Mouse (Mus musculus): ENCODE measurements at regions not wholly inside any gene's neighbourhood (a gene's known extent, or its start where the extent isn't known, plus 50 kb on each side); places are given as distances from the start of the nearest gene placed in this dataset.

GRCm38 (mm10) chr12:112376701-112377100 is 112.5 kb upstream of the A530016L24Rik start:
- peak in 1 of 2 experiments; percentile 25 for DNase-seq (ENCODE audit: low spot score in 2 of 2)

GRCm38 (mm10) chr12:112378482-112379243 is 110.6 kb upstream of the A530016L24Rik start:
- no peak for DNase-seq (ENCODE audit: low spot score in 2 of 2)

GRCm38 (mm10) chr12:112387836-112388235 is 101.4 kb upstream of the A530016L24Rik start:
- no peak for DNase-seq (ENCODE audit: low spot score in 2 of 2)

GRCm38 (mm10) chr12:112395909-112396308 is 93.3 kb upstream of the A530016L24Rik start:
- DNase-seq (ENCODE audit: low spot score in 2 of 2): no peak

- DNase-seq (ENCODE audit: low spot score in 2 of 2): no peak
These were observed 85.5 kb upstream of the A530016L24Rik start for GRCm38 (mm10) chr12:112403688-112404240.

GRCm38 (mm10) chr12:112404338-112404737 is 84.9 kb upstream of the A530016L24Rik start:
- no peak for DNase-seq (ENCODE audit: low spot score in 2 of 2)

- no peak for DNase-seq (ENCODE audit: low spot score in 2 of 2)
These were observed 83.5 kb upstream of the A530016L24Rik start for GRCm38 (mm10) chr12:112405781-112406213.

GRCm38 (mm10) chr12:112411612-112412350 is 77.5 kb upstream of the A530016L24Rik start:
- DNase-seq (ENCODE audit: low spot score in 2 of 2): no peak

GRCm38 (mm10) chr12:112412351-112412697 is 76.9 kb upstream of the A530016L24Rik start:
- no peak for DNase-seq (ENCODE audit: low spot score in 2 of 2)

GRCm38 (mm10) chr12:112415926-112416473 is 73.2 kb upstream of the A530016L24Rik start:
- no peak for DNase-seq (ENCODE audit: low spot score in 2 of 2)

- DNase-seq (ENCODE audit: low spot score in 2 of 2): no peak
These were observed 72.7 kb upstream of the A530016L24Rik start for GRCm38 (mm10) chr12:112416537-112416936.

GRCm38 (mm10) chr12:112418636-112419035 is 70.6 kb upstream of the A530016L24Rik start:
- DNase-seq (ENCODE audit: low spot score in 2 of 2): no peak

- no peak for DNase-seq (ENCODE audit: low spot score in 2 of 2)
These were observed 67.1 kb upstream of the A530016L24Rik start for GRCm38 (mm10) chr12:112422177-112422576.

GRCm38 (mm10) chr12:112424150-112424549 is 65.1 kb upstream of the A530016L24Rik start:
- no peak for DNase-seq (ENCODE audit: low spot score in 2 of 2)

- DNase-seq (ENCODE audit: low spot score in 2 of 2): no peak
These were observed 62.6 kb upstream of the A530016L24Rik start for GRCm38 (mm10) chr12:112426681-112427080.

- no peak for DNase-seq (ENCODE audit: low spot score in 2 of 2)
These were observed 59.0 kb upstream of the A530016L24Rik start for GRCm38 (mm10) chr12:112430104-112430846.

- DNase-seq (ENCODE audit: low spot score in 2 of 2): no peak
These were observed 55.9 kb upstream of the A530016L24Rik start for GRCm38 (mm10) chr12:112433315-112433714.

- DNase-seq (ENCODE audit: low spot score in 2 of 2): no peak
These were observed 54.5 kb upstream of the A530016L24Rik start for GRCm38 (mm10) chr12:112434673-112435294.

- no peak for DNase-seq (ENCODE audit: low spot score in 2 of 2)
These were observed 53.7 kb upstream of the A530016L24Rik start for GRCm38 (mm10) chr12:112435295-112436110.

GRCm38 (mm10) chr12:112437046-112437445 is 52.2 kb upstream of the A530016L24Rik start:
- no peak for DNase-seq (ENCODE audit: low spot score in 2 of 2)
